Mouse (Mus musculus): Measurements from ENCODE around the gene Psmb9.

The Psmb9 gene

DNA sequence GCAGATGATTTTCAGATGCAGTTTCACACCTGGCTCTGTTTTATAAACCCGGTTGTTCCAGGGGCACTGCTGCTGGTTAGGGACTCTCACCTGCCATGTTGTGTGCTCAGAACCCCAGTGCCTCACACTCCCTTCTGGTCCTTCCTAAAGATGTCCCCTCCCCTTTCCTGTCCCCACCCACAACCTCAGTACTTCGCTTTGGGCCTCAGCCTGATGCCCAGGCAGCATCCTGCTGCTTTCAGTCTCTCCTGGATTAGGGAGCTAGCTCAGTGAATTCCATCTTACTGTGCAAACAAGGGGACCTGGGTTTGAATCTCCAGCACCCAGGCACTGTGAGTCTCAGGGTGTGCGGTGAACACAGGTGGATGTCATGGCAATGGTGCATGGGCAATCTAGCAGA, 19.9 kb upstream of the Psmb9 start:
- intact Hi-C loops (cut with DNase I) = no loop called here

DNA sequence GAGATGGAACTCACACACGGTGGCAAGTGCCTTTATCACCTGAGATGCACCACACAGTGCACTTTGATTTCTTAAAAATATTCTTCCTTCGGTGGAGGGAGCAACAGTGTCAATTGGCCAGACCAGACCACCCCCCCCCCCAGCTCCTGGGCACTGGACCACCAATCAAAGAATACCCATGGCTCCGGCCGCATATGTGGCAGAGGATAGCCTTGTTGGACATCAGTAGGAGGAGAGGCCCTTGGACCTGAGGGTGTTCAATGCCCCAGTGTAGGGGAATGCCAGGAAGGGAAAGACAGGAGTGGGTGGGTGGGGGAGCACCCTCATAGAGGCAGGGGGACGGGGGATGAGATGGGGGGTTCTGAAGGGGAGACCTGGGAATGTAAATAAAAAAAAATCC, 19.2 kb upstream of the Psmb9 start:
- intact Hi-C loops (cut with DNase I) = no loop called here

- intact Hi-C loops (cut with DNase I) = loop anchor here (2.0 kb wide), 1 partner anchor 29 kb away; no protein-coding TSS in a partner anchor
Observed at GRCm38 (mm10) chr17:34205746-34206176, 18.2 kb upstream of the Psmb9 start.

GRCm38 (mm10) chr17:34205021-34205745, 17.6 kb upstream of the Psmb9 start:
- intact Hi-C loops (cut with DNase I) = loop anchor here (2.0 kb wide), 1 partner anchor 30 kb away; no protein-coding TSS in a partner anchor

GRCm38 (mm10) chr17:34204303-34205010, 16.9 kb upstream of the Psmb9 start:
- intact Hi-C loops (cut with DNase I) = loop anchor here (2.0 kb wide), 1 partner anchor 30 kb away; no protein-coding TSS in a partner anchor

DNA sequence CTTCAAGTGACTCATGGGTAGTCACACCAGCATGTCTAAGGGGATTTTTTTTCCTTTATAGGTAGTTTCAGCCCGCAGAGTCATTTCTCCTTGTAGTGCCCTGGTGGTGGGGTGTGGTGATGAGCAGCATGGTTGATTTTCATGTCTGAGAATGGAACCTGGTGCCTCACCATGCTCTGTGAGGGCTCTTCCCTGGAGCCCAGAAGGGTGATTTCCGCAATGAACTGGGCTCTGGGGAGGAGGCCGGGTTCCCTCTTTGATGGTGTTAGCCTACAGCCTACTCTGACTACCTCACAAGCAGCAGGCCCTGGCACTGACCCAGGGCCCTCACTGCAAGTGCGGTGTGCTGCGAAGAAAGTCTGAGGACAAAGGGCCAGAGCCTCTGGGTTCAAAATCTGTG, 15.9 kb upstream of the Psmb9 start, which contains the start of gene Tap2:
Gene Tap2 (plus strand): TSS at position 84 of the 400 bp plus-strand sequence.
- intact Hi-C loops (cut with DNase I) = no loop called here

GRCm38 (mm10) chr17:34202760-34203442, 15.3 kb upstream of the Psmb9 start:
- intact Hi-C loops (cut with DNase I) = no loop called here

DNA sequence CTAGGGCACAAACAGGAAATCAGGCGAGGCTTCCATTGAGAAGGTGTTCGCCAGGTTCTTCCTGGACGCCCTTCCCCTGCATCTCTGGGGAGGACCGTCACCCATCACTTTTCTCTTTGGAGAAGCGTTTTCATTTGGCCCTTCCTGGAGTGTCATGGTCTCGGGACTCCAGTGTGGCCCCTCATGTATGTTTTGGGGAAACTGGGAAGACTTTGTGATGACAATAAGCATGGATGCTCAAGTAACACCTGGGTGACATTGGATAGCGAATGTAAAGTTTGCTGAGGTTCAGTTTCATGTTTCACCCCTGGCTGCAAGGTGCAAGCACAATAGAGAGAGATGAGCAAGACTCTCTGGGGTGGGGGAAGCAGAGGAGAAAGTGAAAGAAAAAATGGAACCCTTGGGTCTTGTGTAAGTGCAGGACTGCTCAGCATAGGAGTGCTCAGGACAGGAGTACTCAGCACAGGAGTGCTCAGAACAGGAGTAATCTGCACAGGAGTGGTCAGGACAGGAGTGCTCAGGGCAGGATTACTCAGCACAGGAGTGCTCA, 14.0 kb upstream of the Psmb9 start:
- intact Hi-C loops (cut with DNase I) = no loop called here

DNA sequence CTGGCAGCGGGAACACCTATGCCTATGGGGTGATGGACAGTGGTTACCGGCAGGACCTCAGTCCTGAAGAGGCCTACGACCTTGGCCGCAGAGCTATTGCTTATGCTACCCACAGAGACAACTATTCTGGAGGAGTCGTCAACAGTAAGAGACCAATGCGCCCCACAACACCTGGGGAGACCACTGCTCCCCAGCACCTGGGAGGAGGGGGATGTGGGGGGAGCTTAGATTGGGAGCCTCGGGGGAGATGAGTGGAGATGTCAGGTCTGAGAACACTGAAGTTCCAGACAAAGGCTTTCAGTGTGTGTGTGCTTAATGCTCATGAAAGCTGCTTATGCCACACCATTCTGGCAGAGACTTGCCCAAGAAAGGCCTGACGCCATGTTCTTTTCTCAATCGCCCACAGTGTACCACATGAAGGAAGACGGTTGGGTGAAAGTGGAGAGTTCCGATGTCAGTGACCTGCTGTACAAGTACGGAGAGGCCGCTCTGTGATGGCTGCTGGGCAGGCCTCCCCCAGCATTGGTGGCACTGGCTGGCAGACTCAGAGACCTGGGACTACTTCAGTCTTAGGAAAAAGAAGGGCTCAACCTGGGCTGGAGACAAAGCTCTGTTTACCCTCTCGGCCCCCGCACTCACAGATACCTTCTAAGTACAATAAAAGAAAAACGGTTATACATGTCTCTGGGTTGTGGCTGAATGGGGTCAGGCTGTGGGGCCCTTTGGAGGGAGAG, 13.4 kb upstream of the Psmb9 start:
- intact Hi-C loops (cut with DNase I) = no loop called here

- intact Hi-C loops (cut with DNase I) = no loop called here
Observed at GRCm38 (mm10) chr17:34200047-34200446, 12.5 kb upstream of the Psmb9 start.

GRCm38 (mm10) chr17:34199050-34199619, 11.6 kb upstream of the Psmb9 start:
- intact Hi-C loops (cut with DNase I) = loop anchor here (2.0 kb wide), 1 partner anchor 28 kb away; no protein-coding TSS in a partner anchor

GRCm38 (mm10) chr17:34198521-34198912, 11.0 kb upstream of the Psmb9 start:
- intact Hi-C loops (cut with DNase I) = loop anchor here (2.0 kb wide), 1 partner anchor 28 kb away; no protein-coding TSS in a partner anchor

GRCm38 (mm10) chr17:34197904-34198520, 10.4 kb upstream of the Psmb9 start:
- intact Hi-C loops (cut with DNase I) = loop anchor here (2.0 kb wide), 1 partner anchor 27 kb away; no protein-coding TSS in a partner anchor

DNA sequence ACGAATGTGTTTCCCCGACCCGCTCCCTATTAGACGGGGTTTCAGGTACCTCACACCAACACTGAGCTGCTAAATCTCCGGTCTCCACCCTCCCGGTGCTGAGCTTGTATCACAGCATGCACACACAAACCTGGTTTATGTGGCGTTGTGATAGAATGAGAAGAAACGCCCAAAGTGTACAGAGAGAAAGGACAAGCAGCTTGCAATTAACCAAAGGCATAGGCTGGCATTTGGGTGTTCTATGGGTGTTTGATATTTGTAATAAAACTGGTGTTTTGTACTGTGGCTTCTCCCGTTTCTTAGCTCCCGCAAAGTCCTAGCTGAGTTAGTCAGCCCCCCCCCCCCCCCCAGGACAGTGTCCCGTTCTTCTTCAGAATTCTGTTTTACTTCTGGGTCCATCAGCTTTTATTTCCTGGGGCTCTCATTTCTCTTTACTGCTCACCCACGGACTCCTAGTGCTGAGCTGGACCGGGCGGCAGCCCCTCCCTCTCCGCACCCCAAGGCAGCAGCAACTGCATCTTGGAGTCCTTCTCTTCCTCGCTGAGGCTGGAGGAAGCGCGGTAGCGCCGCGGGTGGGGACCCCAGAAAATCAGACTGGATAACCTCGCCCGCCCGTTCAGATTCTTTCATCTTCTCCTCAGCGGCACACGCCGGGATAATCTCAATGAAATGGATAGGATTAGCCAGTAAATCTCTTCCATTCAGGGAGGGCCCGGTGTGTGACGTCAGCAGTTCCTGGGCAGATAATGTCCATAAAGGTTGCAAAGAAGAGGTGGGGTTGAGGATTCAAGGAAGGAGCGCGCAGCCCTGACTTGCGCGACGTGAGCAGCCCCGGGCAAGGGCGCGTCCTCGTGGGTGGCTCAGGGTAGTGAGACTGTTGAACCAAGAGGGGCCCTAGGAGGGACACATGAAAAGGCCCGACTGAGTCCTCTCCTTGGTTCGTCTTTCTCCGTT, 9.7 kb upstream of the Psmb9 start, which contains the start of gene Psmb8:
Gene Psmb8 (plus strand): TSS at position 781 of the 954 bp plus-strand sequence.
- intact Hi-C loops (cut with DNase I) = no loop called here

DNA sequence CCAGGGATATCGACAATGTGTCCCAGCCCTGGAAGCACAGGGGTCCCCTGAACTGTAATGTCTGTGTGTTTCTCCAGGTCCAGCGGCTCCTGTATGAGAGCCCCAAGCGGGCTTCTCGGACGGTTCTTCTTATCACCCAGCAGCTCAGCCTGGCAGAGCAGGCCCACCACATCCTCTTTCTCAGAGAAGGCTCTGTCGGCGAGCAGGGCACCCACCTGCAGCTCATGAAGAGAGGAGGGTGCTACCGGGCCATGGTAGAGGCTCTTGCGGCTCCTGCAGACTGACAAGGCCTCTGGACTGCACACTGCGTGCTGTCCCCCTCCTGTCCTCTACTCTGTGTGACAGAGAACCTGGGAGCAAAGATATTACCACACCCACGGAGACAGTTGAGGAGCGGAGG, 8.9 kb upstream of the Psmb9 start:
- intact Hi-C loops (cut with DNase I) = no loop called here

GRCm38 (mm10) chr17:34194723-34195122, 7.2 kb upstream of the Psmb9 start:
- intact Hi-C loops (cut with DNase I) = no loop called here

DNA sequence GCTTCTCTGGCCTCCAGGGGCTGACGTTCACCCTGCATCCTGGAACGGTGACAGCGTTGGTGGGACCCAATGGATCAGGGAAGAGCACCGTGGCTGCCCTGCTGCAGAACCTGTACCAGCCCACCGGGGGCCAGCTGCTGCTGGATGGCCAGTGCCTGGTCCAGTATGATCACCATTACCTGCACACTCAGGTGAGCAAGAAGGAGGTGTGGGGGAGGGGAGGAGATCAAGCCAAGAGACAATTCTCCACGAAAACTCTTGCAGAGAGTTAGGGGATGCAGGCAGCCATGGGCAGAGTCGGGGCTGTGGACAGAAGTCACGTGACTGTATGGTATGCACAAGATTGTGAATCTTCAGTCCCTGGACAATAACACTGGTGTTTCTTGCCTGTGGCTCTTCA, 5.9 kb upstream of the Psmb9 start:
- intact Hi-C loops (cut with DNase I) = no loop called here

GRCm38 (mm10) chr17:34192852-34193251, 5.3 kb upstream of the Psmb9 start:
- intact Hi-C loops (cut with DNase I) = no loop called here

GRCm38 (mm10) chr17:34188986-34189385, 1.4 kb upstream of the Psmb9 start:
- intact Hi-C loops (cut with DNase I) = no loop called here

All from adrenal gland (tissue).